Mouse (Mus musculus): ENCODE data around the gene Trnp1.

DNA sequence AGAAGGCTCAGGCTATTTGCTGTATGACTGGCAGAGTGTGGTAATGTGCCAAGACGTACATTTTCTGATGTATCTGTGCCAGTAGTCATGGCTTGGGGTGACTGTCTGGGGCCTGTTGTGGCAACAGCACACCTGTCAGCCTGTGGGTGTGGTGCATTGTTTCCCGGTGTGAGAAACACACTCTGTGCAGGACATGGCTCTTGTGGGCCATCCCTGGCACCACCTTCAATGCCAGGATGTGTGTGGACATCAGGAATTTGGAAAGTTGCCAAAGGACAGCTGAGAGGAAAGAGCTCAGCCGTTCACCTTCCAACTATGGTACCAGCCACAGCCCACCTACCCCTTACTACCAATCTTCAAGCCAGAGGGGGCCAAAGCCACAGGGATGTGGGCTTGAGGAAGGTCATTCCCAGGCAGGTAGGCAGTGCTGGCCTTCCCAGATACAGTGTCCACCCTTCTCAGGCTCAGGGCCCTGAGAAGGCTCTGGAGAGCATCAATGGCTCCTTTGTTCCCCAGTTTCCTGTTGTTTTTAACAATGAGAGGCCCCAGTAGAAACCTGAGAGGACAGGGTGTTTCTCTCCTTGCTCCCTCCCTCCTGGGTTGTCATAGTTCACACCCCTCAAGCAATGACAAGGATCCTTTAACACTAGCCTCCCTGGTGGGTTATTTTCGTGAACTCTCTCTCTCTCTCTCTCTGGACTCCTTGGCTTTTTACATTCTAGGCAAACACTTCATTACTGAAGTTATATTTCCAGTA is 8.7 kb downstream of the Trnp1 start:
- no peak for TF ChIP-seq EP300 (optimal IDR thresholded peaks at IDR 0.05)
- no peak for TF ChIP-seq CTCF (IDR thresholded peaks at IDR 0.05; ENCODE audit: low read depth)

Measured in stomach, postnatal 0 days (tissue).